Mouse (Mus musculus): Measurements from ENCODE around the gene Macf1.
A peak's percentile ranks its signal among the peaks of the same experiment; 100 is the strongest.
"Not testable (repeated sequence)": the region's sequence is repeated elsewhere in the genome, so short reads cannot be mapped to it uniquely, and the experiment has no call there.

The Macf1 gene

DNA sequence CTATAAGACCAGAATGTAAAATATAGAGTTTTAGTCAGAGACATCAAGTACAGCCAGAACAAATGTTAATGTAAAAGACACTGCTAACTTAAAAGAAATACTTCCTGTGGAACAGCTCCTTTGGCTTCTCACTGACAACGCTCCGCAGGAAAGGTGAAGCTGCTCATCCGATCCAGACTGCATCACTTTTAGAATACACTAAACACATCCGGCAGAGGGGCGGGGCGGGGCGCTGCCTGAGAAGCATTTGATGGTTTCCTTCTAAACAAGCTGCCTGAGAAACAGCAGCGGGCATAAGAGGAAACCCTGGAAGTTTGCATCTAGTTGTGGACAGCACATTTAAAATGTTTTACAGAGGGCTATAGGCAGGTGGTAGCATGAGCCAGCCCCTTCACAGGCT is 328.2 kb downstream of the Macf1 start:
- no peak for DNase-seq (ENCODE audit: low read depth, low spot score)

DNA sequence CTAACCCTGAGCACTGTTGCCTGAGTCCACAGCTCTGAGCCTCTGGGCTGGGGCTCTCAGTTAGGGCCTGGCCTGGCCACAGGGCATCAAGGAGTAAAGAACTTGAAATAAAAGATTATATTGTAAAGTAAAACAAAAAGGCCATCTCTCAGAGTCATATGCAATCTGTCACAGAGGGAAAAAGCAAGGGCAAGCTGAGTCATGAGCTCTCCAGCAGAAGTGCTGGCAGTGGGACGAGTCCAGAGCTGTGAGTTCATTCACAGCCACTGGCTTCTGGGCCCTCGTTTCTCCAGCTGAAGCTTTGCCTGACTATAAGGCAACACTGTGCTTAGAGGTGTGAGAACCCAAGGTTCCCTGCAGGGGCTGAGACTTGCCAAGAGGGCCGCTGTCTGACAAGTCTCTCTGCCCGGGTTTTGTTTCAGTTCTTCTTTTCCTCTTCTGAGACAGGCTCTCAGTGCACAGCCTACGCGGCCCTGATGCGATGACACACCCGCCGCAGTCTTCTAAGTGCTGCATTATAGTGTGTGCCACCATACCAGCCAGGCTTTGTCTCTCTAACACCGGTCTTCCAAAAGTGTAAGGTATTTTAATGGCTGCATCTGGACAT is 330.8 kb downstream of the Macf1 start:
- no peak for DNase-seq (ENCODE audit: low read depth, low spot score)

DNA sequence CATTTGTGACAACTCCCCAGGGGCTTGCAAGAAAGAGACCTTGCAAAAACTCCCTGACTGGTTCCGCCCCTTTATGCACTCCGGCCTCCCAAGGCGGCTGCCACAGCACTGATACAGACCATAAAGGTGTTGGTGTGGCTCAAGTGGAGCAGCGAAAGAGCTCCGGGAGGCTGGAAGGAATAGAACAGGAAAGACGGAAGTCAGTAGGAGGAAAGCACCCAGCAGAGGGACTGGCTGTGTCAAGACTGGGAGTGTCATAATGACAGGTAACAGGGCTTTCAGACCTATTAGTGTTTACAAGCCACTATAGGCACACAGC is 340.7 kb downstream of the Macf1 start:
- DNase-seq (ENCODE audit: low read depth, low spot score) = no peak

DNA sequence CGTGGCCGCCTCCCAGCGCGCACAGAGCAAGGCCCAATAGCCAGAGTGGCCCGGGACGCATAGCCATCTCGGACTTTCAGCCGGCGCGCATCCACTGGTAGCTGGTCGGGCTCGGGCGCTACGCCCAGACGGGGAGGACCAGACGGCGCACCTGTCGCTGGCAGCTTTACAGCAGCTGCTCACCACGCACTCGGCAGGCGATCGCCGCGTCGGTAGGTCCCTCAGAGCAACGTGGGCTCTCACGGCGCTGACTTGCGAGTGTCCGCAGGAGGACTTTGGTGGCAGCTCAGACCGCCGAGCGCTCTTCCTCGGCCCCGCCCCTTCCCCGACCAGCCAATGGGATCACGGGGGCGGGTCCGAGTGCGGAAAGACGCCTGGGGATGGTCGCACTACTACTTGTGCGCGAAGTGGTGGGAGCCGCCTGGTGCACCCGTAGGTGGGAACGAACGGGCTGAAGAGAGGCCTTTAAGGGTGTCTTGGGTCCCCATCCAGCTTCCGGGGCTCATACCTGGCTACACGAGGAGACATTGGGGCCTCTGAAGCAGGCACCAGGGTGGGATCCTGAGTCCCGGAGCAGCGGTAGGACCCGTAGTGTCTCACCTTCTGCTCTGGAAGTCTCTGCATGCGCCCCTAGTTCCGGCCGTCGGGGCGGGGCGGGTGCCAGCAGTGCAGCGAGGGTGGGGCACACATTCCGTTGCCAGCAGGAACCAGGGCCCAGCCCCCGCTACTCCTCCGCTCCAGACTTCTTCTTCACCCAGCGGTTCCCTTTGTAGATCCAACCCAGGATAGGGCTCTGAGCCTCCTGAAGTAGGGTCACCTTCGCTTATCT is 341.3 kb downstream of the Macf1 start, which contains the start of gene Bmp8a:
Gene Bmp8a (minus strand): TSS at position 611 of the 829 bp plus-strand sequence.
- peak; percentile 71 for DNase-seq (ENCODE audit: low read depth, low spot score)

DNA sequence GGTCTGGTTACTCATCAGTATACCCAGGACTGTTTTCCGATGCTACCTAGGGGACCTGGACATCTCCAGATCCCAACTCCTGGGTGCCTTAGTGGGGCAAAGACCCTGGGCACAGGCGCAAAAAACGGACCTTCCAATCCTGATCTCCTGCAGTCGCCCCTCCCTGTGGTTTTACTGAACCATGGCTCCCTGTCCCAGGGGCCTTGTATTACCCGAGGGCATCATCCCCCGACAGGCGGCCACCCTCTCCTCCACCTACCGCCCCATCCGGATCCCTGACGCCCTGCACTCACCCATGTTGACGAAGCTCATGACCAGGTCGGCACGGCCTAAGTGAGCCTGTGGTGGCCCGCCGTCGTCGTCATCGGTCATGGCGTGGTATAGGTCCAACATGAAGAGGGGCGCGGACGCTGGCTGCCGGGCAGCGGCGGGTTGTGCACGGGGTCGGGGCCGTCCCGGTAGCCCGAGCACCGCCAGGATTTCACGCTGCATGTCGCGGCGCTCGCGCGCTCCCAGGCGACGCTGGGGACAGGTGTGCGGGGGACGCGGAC is 342.0 kb downstream of the Macf1 start:
- DNase-seq (ENCODE audit: low read depth, low spot score) = no peak

DNA sequence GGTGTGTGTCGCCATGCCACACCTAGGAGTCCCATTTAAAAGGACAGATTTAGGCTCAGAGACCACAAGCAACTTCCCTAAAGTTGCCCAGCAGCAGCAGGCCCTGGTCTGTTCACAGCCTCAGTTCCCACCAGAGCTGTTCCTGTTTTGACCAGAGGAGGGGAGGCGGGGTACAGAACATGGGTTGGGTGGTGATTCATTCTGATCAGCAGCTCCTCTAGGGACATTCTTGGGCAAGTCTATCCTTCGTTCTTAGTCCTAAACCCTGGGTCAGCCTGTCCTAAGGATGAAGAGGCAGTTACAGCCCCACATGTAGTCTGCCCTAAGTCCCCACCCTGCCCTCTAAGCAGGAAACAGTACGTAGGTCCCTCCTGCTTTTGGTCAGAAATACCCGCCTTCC is 343.9 kb downstream of the Macf1 start:
- no peak for DNase-seq (ENCODE audit: low read depth, low spot score)

DNA sequence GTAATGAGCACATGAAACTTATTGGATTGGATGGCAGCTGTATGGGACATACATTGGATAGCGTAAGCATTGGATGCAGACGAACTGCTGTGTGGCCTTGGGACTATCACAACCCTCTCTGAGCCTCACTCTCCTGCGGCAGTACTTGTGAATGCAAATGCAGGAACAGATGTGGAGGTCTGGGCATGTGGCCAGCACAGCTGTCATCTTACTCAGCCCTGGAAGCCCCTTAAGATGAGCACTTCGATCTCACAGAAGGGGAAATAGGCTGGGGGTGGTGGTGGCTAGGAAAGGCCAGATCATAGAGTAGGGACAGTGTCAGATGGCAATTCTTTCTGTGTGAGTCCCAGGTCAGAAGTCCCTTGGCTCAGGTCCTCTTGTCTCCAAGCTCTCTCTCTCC is 346.5 kb downstream of the Macf1 start:
- no peak for DNase-seq (ENCODE audit: low read depth, low spot score)

DNA sequence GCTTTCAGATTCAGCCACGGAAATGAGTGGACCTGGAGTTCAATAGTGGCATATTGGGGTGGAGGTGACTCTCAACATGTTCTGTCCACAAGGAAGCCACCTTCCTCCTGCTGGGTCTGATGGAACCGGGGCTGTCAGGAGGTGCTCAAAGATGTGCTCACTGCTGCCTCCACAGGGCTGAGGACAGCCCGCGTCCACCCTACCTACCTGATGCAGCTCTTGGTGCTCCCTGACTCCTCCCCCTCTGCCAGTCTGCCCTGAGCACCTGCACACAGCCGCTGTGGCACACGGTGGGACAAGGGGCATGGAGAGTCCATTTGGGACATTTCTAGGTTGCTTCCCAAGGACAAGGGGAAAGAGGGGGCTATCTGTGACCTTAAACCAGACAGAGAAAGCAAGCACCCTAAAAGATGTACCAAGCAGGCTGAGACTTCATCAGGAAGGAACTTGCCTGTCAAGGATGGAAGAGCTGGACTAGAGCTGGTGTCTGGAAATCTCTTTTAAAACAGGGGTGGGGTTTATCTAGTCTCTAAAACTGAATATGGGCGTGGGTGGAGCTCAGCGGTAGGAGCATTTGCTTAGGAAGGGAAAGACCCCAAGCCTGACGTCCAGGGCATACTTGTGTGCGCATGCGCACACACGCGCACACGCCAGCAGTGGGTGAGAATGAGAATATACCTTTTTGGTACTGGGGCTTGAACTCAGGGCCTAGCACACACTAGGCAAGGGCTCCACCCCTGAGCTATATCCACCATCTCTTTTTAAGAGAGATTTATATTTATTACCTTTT is 348.2 kb downstream of the Macf1 start:
- no peak for DNase-seq (ENCODE audit: low read depth, low spot score)

DNA sequence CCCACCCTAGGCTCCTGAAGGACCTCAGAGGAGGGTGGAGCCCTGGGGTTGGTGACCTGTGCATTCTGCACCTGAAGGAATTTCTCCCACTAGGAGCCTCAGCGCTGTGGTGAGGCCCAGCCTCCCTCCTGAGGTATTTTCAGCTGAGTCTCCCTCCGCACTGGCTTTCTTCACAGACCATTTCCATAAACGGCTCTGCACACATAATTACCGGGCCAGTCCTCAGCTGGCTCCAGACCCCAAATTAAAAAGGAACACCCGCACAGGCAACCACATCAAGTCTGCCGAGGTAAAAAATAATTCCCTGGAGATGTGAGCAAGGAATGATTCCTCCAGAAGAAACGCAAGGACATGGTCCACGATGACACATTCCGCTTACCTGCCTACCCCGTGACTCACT is 348.9 kb downstream of the Macf1 start:
- DNase-seq (ENCODE audit: low read depth, low spot score) = not testable (repeated sequence)

DNA sequence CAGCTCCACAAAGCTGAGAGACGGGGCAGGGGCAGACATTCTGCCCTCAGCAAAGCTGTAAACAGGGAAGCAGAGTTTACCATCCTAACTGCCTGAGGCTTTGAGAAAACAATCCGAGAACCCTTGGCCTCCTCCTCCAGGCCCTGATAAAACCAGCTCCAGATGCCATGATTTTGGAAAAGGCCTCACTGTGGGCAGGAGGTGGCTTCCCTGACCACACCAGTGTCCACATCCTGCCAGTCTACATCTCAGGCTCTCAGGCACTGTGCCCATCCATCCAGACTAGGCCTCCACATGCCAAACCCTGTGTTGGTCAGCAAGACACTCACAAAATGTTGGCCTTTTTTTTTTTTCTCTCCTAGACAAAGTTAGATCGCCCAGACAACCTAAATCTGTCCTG is 350.0 kb downstream of the Macf1 start:
- DNase-seq (ENCODE audit: low read depth, low spot score) = no peak

DNA sequence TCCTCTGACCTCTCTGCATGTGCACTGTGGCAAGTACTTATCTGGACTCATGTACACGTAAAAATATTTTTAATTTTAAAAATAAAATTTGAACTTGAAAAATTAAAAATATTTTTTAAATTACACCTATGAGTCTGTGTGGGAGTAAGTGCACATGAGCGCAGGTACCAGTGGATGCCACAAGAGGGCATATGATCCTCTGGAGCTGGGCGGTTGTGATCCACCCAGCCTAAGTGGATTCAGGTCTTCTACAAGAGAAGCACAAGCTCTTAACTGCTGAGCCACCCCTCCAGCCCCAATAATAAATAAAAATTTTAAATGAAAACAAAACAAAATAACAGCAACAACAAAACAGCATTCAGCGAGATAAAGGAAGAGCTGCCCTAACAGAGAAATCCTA is 351.0 kb downstream of the Macf1 start:
- DNase-seq (ENCODE audit: low read depth, low spot score) = no peak

DNA sequence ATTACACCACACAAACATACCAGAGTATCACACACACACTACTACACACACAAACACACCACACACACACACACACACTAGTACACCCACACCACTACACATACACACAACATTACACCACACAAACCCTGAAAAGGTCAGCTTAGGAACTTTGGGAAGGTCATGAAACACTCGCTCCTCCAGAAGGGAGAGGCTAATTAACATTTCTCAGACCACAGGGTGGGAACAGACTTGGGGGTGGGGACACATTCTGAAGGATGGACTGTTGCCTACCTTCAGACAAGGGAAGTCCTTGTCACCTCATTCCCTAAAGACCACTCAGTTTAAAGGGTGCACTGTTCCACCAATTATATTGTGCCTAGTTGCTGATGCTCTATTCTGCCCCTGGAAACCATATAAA is 352.2 kb downstream of the Macf1 start:
- DNase-seq (ENCODE audit: low read depth, low spot score) = not testable (repeated sequence)

DNA sequence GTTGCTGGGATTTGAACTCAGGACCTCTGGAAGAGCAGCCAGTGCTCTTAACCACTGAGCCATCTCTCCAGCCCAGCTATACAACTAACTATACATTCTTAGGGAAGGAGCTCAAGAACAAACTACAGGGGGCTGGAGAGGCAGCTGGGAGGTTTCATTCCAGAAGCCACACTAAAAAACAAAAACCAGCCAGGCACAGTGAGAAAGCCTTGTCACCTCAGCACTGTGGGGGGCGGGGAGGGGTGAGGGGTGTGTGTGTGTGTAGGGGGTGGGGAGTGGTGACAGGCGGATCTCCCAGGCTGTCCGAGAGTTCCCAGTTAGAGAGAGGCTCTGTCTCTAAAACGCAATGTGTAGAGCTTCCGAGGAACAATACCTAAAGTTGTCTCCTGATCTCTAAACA is 352.8 kb downstream of the Macf1 start:
- DNase-seq (ENCODE audit: low read depth, low spot score) = no peak

DNA sequence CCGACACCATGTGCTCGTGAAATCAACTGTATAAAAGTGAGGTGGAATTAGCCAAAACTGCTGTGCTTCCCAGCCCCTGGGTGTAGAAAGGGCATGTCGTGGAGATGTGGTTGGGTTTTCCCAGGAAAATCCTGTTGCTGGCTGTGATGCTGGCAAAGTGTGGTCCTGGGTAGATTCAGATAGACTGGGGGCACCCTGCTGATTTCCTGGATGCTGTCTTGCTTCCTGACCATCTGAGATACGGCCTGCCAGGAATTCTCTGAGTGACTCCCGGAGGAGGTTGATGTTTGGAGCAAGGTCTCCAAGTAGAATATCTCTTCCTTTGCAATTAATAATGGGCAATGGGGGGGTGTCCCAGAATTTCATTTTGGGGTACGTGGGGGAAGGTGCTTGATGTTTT is 355.2 kb downstream of the Macf1 start:
- DNase-seq (ENCODE audit: low read depth, low spot score) = no peak

DNA sequence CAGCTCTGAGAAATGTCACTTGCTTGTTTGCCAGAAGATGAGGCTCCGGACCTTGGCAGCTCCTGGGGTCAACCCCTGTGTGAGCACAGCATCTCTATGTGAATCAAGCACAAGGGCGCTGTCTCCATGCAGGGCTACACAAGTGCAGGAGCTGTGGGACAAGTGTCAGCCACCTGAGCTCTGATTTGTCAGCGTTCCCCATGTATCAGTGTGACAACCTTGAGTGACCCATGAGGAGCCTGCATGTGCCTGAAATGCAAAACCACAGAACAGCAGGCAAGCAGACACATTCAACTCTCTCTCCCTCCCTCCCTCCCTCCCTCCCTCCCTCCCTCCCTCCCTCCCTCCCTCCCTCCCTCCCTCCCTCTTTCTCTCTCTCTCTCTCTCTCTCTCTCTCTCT is 356.5 kb downstream of the Macf1 start:
- DNase-seq (ENCODE audit: low read depth, low spot score) = no peak

DNA sequence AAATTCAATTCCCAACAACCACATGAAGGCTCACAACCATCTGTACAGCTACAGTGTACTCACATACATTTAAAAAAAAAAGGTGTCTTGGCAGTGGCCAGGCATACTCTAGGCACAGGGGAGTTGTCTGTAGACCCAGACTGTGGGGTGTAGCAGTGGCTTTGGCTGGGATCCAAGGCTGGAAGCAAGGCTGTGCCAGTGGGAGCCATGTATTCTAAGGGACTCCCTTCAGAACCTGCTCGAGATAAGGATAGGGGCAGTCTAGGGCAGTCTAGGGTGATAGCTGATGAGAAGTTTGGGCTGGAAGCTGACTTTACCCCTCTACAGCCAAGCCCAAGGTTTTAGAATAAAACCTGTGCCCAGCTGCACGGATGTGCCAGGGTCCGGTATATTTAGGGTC is 358.1 kb downstream of the Macf1 start:
- no peak for DNase-seq (ENCODE audit: low read depth, low spot score)

DNA sequence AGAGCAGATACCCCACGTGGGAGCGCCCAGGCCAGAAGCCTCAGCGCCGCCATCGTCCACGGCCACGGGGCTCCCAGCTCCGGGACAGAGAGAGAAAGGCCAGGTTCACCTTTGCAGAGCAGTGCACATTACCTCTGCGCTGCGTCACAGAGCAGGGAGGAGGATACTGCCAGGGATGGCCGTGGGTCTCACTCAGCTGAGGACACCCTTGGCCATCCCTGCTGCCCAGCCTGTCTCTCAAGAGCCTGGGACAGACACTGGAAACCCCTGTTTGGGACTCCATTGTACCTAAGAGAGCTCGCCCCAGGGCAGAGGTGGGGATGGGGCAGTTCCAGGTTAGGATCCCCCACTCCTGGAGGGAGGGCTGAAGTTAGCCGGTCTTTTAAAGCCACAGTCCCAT is 360.6 kb downstream of the Macf1 start, which contains the start of gene Oxct2a:
Gene Oxct2a (minus strand): TSS at position 101 of the 400 bp plus-strand sequence.
- no peak for DNase-seq (ENCODE audit: low read depth, low spot score)

DNA sequence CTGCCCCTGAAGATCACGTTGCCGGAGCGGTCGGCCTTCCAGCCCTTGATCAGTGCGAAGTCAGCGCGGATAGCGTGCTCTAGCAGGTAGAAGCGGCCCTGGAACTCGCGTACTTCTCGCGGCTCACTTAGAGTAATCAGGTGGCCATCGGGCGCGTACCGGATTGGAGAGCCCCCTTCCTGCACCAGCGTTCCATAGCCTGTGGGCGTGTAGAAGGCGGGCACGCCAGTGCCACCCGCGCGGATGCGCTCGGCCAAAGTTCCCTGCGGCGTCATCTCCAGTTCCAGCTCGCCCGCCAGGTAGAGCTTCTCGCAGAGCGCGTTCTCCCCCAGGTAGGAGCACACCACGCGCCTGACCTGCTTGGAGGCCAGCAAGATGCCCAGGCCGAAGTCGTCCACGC is 361.2 kb downstream of the Macf1 start:
- not testable (repeated sequence) for DNase-seq (ENCODE audit: low read depth, low spot score)

DNA sequence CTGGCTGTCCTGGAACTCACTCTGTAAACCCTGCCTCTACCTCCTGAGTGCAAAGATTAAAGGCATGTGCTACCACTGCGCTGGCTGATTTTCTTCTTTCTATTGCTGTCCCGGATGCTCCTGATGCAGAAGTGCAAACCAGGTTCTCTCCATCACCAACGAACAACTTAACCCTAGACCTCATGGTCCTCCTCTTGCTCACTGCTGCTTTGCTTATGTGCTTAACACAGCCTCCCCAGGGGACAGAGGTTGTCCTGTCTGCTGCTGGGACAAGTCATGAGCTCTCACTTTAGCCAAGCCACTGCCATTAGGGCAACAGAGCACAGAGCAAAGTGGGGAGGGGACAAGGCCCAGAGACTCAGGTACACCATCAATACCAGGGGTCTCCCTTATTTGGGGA is 369.7 kb downstream of the Macf1 start:
- no peak for DNase-seq (ENCODE audit: low read depth, low spot score)

DNA sequence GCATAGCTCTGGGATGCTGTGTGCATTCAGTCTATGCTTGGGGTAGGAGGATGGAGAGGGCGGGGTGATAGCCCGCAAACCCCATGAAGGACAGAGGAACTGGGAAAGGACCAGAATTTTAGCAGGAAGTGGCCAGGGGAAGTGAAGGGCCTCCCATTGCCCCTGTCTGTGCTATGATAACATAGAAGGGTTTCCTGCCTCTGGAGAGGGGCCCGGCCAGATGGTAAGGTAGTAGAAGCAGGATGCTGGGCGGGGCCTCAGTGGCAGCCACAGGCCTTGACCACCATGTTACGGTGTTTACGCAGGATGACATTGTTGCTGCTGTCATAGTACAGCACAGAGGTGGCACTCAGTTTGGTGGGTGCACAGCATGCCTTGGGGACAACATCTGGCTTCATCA is 371.1 kb downstream of the Macf1 start:
- DNase-seq (ENCODE audit: low read depth, low spot score) = no peak

DNA sequence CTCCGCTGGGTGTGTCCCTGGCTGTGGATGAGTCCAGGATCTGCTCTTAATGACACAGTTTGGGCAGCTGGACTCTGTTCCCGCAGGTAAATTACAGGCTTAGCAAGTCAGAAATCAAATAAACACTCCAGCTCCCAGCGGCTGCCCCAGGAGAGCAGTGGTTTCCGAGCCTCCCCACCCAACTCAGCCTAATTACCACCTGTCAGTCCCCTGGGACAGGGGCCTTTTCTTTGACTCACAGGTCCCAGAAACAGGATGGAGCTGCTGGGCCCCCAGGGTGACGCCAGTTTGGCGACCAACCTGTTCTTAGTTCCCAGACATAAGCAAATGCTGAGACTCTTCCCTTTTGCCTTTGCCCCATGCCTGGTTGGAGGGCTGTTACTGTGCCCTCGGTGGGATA is 372.3 kb downstream of the Macf1 start:
- DNase-seq (ENCODE audit: low read depth, low spot score) = no peak

DNA sequence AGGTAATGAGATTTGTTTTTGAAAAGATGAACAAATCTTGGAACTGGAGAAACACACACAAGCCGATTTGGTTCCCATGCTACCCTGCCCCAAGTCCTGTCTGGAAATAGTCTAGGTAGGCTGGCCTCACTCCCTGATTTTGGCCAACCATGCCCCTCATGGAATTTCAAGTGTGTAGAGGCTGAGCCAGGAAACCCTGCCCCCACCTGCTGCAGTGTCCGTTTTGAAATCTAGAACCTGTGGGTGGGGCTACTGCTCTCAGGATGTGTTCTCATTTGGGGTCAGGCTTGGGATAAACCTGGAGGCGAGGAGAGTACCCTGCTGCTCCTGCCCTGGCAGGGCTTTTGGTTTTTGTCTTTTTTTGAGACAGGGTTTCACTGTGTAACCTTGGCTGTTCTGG is 375.9 kb downstream of the Macf1 start:
- no peak for DNase-seq (ENCODE audit: low read depth, low spot score)
